Mouse (Mus musculus): ENCODE data around the gene Polr2a. TPM values are rescaled to one million over a fixed set of nuclear protein-coding genes. Genes with fewer than 3 reads are reported as not detected.

The Polr2a gene
- total RNA-seq (2022), result 10 to 100 TPM; 27.8 to 38.4 (median 35.3) TPM

- DNase-seq (ENCODE audit: low spot score in 2 of 2), result peak; percentile 97
Observed at GRCm38 (mm10) chr11:69758478-69758970, at the start of gene Polr2a. TSS of gene Polr2a (minus strand) at chr11:69758637.

- DNase-seq (ENCODE audit: low spot score in 2 of 2), result no peak
Observed at GRCm38 (mm10) chr11:69807641-69808040, 49.2 kb upstream of the Polr2a start.

DNA sequence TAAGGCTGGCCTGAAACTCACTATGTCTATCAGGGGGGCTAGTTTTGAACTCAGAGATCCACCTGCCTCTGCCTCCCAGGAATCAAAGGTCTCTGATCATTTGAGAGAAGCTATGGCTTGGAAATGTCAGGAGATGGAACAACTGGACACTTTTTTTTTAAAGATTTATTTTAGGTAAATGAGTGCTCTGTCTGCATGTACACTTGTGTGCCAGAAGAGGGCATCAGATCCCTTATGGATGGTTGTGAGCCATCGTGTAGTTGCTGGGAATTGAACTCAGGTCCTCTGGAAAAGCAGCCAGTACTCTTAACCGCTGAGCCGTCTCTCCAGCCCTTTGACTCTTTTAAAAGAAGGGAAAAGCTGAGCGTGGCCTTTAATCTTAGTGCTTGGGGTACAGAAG, 47.9 kb upstream of the Polr2a start:
- DNase-seq (ENCODE audit: low spot score in 2 of 2), result no peak

GRCm38 (mm10) chr11:69804972-69805909, 46.8 kb upstream of the Polr2a start, which contains the start of gene Tmem102:
TSS of gene Tmem102 (minus strand) at chr11:69805624.
- DNase-seq (ENCODE audit: low spot score in 2 of 2), result no peak

- no peak for DNase-seq (ENCODE audit: low spot score in 2 of 2)
Observed at GRCm38 (mm10) chr11:69804652-69804940, 46.2 kb upstream of the Polr2a start.

DNA sequence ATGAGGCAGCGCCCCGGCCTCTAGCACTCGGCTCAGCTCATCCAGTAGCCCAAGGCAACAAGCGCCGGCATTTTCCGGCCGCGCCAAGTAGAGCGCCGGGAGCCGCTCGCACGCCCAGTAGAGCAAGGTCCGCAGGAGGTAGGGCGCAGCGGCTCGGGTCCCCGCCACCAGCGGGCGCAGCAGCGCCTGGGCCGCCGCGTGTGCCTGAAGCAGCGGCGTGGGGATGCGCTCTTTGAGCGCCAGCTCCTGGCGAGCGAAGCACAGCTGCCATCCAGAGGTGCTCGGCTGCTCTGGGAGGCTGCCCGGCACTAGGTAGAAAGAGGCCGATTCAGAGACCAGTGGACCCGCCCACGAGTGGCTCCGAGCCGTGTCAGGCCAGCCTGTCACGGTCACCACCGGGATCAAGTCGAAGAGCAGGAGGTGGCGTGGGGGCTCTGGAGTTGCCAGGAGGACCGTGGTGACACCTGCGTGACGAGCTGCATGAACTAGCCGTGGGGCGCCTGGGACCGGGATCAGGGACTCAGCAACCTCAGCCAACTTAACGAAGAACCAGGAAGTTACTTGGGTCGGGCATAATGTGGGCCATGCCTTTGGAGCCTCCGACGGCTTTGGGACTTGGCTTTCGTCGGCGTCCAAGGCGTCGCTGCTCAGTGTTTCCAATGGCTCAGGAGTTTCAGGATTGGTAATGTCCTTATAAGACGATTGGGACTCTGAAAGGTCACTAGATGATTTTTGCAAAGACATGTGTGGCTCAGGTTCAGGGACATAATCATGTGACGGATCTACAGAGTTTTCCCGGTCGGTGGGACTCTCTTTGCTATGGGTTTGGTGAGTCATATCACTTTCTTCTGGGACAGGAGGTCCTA, 45.6 kb upstream of the Polr2a start:
- DNase-seq (ENCODE audit: low spot score in 2 of 2), result peak; percentile 55 to 64

GRCm38 (mm10) chr11:69803328-69803727, 44.9 kb upstream of the Polr2a start:
- no peak for DNase-seq (ENCODE audit: low spot score in 2 of 2)

- DNase-seq (ENCODE audit: low spot score in 2 of 2), result peak; percentile 75 to 79
Observed at GRCm38 (mm10) chr11:69802648-69803105, 44.2 kb upstream of the Polr2a start.

DNA sequence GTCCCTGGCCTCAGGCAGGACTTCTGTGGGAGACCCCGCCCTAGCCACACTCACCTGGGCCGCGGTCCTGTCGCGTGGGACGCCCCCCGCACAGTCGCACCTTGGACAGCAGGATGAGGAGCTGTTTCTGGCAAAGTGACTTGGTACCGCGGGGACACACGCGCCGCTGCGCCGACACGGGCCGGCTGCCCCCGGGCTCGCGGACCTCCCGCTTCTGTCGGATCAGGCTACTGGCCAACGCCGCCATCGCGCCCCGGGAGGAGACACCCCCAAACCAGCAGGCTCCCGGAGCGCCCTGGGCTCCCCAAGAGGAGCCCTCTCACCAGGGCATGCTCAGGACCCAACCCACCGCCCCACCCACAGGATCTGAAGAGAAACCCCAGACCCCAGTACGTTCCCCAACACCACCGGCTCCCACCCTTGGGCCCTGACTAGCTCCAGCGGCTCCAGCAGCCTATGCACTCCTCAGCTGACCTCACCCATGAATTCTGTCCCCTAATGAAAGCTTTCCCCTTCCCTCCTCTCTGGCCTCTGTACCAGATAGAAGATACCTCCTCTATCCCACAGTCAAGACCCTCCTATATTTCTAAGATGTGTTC, 43.0 kb upstream of the Polr2a start, which contains the start of gene Fgf11:
Gene Fgf11, minus strand, starts transcription at position 479 of the 599 bp plus-strand sequence.
- DNase-seq (ENCODE audit: low spot score in 2 of 2), result no peak

- DNase-seq (ENCODE audit: low spot score in 2 of 2), result no peak
Observed at GRCm38 (mm10) chr11:69800392-69801197, 42.2 kb upstream of the Polr2a start.

- peak in 1 of 2 experiments; percentile 36 for DNase-seq (ENCODE audit: low spot score in 2 of 2)
Observed at GRCm38 (mm10) chr11:69800138-69800391, 41.6 kb upstream of the Polr2a start.

DNA sequence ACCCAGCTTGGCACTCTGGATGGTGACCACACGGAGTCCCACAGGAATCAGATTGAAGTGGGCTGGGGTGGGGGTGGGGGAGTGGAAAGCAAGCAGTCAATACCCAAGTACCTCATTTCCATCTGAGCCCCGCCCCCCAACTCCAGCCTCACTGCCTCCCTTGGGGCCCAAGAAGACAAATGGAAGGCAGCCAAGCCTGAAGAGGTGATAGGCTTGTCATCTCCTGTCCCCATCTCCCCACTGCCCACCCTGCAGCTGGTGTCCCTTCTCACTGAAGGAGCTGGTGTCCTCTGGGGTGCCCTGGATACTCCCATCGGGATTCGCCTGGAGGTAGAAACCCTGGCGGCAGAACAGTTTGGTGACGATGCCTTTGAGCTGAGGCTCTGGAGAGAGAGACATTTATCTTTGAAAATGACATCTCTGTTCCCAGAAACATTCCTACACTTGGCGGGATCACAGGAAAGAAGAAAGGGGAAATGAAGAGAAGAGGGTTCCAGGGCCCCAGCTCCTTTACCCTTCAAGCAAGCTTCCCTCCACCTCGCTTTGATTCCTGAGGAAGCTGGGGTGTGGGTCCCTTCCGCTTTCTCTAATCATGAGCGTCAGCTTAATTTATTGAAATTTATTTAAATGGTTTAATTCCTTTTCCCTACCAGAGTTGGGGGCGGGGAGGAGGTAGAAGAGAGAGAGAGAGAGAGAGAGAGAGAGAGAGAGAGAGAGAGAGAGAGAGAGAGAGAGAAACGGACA, 41.1 kb upstream of the Polr2a start:
- no peak for DNase-seq (ENCODE audit: low spot score in 2 of 2)

DNA sequence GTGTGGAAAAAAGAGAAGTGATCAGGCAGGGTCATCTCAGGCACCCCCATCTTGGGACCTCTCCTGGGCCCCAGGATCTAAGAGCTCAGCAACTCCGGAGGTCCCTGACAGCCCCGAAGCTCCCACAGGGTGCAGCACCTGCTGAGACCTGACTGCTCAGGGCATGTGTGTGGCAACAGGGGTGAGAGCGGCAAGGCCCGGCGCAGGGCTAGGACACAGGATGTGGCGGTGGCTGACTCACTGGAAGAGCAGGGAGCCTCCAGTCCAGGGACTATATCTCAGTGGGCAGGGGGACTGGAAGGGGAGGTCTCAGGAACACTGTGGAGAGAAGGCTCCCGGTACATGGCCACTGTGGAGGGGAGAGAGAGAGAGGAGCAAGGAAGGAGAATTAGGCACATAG, 39.5 kb upstream of the Polr2a start:
- no peak for DNase-seq (ENCODE audit: low spot score in 2 of 2)

DNA sequence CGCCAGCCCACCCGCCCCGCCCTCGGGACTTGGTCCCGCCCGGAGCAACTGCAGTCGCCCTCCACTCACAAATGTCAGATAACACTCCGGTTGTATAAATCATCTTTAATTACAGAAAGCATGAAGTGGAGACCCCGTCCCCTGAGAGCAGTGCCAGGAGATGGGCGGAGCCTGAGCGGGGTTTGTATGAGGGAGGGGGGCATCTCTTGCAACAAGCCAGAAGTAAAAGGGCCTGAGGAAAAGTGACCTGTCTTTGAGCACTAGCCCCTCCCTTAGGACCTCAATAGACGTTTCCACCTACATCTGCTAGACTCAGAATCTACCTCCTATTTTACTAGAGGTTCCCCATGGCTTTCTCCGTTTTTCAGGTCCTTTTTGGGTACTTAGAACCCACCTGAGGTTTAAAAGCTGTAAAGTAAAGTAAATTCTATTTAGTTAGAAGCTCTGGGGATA, 37.6 kb upstream of the Polr2a start:
- no peak for DNase-seq (ENCODE audit: low spot score in 2 of 2)

DNA sequence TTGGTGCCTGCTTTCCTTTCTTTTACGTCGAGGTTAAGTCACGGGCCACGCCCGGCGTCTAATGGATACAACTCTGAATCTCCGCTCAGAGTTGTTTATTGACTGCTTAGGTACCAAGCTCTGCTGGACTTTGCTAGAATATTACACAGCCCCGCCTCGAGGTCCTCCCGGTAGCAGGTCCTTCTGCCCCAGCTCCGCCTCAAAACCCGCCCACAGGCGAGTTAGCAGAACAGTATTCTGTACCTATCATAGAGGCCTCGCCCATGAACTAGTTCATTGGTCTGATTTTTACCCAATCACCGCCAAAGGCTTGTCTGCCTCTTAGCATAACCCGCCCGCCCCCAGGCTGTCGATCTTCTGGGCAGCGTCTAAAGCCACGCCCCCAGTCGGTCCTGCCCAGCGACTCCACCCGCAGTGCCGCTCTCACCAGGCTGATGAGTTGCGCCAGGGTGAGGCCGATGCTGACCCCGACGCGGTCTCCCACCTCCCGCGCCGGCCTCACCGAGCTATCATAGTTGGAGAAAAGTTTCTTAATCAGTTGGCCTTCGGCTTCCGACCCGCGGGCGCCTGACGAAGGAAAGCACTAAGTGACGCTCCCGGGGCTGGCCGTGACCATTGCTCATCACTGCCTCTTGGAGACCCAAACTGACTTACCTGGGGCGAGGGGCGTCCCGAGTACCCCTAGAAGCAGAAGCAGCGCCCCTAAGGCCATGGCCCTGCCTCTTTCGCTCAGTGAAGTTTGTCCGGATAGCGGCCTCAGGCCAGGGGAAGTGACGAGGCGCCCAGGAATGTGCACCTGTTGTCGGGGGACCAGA, 36.9 kb upstream of the Polr2a start, which contains the start of gene Chrnb1:
Gene Chrnb1, minus strand, starts transcription at position 776 of the 815 bp plus-strand sequence.
- peak; percentile 93 to 95 for DNase-seq (ENCODE audit: low spot score in 2 of 2)

- DNase-seq (ENCODE audit: low spot score in 2 of 2), result no peak
Observed at GRCm38 (mm10) chr11:69793429-69793828, 35.0 kb upstream of the Polr2a start.

DNA sequence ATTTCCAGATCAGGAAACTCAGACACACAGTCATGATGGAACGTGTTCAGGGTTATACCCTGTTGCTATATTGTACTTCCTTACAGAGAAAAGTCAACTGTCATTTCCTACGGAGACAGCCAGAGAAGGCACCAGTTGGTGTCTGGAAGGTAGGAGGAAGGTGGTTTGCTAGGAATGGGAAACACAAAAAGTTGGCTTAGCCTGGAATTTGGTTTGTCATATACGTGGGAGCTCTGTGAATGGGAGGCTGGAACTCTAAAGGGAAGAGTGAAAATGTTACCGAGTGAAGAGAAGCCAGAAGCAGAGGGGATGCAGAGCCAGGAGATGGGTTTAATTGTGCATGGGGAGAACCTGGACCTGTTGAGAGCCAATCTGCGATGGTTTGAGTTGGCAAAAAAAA, 33.0 kb upstream of the Polr2a start:
- DNase-seq (ENCODE audit: low spot score in 2 of 2), result no peak

DNA sequence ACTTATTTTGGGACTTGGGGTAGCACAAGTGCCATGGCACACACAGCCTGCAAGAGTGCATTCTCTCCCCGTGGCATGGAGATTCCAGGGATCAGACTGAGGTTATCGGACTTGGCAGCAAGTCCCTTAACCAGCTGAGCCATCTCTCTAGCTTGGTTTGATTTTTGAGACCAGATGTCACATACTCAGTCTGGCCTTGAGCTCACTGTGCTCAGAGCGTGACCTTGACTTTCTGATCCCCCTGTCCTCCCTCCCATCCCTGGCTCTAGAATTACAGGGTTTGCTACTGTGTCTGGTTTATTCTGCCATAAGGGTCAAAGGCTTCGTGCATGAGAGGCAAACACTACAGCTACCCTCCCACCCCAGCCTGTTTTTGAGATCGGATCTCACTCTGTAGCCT, 31.0 kb upstream of the Polr2a start:
- DNase-seq (ENCODE audit: low spot score in 2 of 2), result no peak

DNA sequence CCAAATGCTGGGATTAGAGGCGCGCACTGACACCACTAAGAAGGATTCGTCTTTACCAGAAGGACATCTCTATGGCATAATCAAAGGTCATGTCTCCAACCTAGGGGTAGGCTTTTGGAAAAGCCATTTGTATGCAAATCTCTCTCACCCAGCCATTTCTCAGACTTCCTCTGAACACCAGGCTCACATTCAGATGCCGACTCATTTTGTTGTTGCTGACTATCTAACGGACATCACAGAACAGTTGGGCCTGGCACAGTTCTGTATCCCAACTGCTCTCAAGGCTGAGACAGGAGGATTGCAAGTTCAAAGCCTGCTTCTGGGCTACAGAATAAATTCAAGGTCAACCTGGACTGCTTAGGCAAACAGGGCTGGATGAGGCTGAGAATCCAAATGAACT, 28.9 kb upstream of the Polr2a start:
- DNase-seq (ENCODE audit: low spot score in 2 of 2), result no peak

Data from gastrocnemius, adult 8-10 months (tissue).